Mouse (Mus musculus) cerebellum, postnatal 10 days (tissue): ENCODE data around the gene Insyn1.

Experiments used
- DNase-seq, 2 experiments: peaks; one replicate each; pipeline ENCODE4 v3.0.0; 2021; ENCODE audit warnings: mixed read lengths in 2 of 2

The Insyn1 gene

DNA sequence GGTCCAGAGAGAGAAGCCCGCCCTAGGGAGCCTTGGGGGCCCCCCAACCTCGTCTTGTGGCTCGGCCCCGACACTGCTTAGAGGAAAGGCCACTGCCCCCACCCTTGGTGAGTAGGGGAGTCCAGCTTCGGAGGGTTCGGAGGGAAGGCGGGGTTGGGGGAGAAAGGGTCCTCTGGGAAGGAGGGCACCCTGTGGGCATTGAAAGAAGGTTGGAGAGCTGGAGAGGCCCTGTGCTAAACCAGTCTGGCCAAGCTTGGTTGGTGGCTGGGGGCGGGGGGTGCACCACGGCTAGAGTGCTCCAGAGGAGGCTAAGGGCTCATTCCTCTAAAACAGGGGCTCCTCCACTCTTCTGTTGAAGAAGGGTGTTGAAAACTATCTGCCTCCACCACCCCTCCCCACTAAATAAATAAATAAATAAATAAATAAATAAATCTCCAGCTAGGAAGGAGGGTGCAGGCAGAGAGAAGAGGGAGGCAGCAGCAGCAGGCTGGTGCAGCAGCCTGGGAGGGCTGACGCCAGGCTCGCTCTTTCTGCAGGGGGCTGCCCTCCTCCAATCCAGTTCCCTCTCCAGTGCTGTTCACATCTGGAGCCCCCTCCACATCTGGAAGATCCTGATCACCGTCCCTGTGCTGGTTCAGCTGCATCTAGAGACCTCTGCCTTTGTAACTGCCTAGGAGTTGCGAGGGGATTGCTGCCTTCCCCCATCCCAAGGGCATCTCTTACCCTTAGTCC, 896 bp downstream of the Insyn1 start:
- peak; percentile 61 to 63 for DNase-seq

DNA sequence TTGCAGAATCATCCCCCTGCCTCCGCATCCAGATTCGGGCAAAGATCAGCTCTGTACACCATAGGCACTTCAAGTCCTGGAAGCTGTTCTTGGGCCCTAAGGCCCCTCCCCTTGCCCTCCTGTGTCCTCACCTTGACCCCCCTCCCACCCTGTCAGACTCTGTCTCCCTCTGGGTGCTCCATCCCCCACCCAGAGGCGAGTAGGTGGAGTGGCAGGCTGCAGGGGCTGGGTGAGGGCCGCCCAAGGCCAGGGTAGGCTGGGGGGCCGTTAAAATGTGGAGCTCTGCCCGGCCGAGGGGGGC, 1.4 kb downstream of the Insyn1 start:
- DNase-seq: no peak

DNA sequence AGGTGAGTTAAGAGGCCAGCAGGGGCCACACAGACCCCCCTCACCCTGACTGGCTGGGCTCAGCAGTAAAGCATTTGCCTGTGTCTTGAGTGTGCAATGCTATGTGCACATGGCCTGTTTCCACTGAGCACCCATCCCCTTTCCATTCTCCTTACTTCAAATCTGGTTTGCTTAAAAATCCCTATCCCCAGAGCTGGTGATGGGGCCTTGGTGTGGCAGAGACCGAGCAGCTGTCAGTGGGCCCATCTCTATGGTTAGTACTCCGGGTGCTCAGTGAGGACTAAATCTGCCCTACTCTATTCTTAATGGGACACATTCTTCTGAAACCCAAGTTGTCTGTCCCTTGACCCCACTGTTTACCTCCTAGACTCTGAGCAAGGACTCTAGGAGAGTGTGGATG, 2.0 kb downstream of the Insyn1 start:
- DNase-seq: no peak

DNA sequence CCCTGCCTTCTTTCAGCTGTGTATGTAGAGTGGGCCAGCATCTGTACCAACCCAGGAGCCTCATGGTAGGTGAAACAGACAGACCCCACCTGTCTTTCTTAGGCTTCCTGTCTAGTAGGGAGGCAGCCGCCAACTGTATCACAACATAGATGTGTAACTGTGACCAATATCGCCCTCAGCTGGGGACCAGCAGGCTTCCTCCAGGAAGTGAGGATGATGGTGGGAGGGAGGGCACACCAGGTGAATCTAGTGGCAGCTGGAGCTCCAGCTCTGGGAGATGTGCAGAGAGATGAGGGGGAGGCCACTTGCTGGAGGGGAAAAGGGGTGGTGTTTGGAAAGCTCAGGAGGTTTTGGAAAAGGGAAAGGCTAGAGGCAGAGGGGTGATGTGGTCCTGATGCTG, 6.6 kb downstream of the Insyn1 start:
- no peak for DNase-seq

DNA sequence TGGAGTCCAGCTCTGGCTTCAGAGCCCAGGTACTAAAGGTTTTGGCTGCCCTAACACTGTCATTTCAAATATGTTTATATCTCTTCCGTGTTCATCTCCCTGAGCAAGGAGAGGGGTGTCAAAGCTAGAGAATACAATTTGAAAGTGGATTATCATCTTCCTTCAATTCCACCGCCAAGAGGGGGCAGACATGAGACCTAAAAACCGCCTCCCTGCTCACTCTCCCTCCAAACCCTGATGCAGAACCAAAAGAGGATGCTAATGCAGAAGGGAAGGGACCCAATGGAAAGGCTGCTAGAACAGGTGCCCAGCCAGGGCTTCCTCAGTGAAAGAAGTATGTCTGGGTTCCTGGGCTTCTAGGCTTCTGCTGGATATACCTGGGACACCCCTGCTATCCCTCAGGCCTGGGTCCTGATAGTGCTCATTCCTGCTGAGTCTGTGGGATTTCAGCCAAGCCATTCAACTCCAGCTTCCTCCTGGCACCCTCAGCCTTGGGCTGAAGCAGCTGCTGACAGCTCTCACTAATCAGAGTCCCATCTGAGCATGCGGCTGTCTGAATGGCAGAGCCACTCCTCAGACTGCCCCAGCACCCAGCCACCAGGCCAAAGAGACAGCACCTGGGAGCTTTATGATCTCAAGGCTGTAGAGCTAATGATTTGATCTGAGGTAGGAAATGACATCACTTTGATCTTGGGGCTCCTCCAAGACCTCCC, 8.2 kb downstream of the Insyn1 start:
- DNase-seq: peak; percentile 70 to 76

DNA sequence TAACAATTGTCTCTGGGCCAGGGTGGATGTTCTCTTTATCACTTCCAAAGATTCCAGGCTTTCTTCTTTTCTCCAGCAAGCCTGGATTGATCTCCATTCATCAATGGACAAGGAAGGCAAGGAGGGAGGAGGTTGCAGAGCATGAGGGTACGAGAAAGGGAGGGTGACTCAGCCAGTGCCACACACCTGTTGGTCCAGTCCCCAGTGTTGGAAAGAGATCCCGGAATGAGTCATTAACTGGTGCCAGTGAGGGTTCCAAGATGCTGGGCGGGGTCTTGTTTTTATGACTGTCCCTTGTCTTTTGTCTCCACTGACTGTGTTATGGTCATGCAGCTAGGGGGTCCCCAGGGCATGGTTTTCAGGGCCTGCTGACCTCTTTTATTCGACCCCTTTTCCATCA, 9.5 kb downstream of the Insyn1 start:
- no peak for DNase-seq

DNA sequence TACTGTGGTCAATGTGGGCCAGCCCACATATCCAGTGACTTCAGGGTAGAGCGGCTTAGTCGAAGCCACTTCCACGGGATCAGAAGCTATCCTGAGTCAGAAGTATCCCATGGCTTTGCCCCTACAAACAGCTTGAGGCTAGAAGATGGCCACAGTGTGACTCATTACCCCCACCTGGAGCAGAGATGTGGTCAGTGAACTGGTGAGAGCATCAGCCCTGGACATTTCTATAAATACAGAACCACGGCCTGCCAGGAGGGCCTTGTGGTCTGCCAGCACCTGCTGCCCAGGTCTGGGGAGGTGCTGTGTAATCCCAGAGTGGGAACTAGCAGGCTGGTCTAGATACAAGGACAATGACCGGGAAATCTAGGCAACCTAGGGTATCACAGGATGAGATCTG, 12.5 kb downstream of the Insyn1 start:
- no peak for DNase-seq

DNA sequence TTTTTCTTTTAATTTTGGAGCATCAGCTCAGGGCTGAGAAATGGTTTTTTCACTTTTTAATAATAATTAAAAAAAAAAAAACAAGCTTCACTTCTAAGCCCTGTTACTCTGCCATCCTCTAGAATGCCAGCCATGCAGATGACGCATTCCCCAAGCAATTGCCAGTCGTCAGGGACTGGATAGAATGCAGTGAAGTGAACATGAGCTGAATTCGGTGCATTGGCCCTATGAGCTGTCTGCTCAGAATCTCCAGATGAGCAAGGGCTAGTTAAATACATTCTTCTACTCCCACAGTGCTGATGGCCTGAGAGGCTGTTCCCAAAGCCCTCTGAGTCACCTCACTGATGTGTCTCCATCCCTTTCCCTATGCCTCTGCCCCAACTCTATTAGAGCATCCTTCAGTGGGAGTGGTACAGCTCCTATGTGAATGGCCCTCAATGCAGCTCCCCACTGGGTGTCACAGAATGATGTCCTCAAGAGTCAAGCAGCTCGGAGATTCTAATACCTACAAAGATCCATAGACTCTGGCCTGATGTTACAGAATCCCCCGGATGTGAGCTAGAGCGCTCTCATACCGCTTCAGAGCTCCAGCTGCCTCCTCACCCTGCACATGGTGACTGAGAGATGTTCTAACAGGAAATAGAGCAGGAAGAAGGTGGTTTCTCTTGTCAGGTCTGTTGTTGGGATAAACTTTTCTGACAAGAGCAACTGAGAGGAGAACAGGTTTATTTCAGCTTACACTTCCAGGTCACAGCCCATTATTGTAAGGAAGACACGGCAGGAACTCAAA, 19.0 kb downstream of the Insyn1 start:
- no peak for DNase-seq

DNA sequence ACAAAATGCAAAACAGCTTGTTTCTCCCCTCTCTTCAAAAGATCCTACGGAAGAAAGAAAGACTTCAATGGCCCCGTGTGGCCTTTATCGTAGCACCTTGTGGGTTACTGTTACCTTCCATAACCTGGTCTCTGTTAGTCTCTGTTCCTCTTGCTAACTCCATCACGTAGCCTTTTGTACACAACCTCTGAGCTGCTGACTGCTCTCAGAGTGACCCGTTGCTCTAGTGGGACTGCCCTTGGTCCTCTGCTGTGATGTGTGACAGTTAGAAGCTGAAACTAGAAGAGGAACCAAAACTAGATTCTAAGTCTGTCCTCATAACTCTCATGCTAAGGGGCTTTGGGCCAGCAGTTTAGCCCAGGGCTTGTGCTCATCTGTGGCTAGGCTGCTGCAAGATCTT, 22.0 kb downstream of the Insyn1 start:
- no peak for DNase-seq

DNA sequence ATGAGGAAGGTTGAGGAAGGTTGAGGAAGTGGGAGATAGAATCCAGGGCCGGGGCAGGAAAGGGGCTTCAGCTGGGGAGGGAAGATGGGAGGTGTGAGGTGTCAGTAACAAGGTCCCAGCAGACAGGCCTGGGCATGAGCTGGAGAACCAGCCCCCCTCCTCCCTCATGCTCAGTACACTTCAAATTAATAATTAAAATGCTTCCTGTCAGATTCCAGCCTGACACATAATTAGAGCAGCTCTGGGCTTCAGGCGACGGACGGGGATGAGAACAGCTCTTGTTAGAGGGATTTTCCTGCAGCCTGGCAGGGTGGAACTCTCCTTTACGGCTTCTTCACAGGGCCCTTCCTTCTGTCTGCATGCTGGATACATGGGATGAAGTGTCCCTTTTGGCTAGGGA, 25.3 kb downstream of the Insyn1 start:
- DNase-seq: no peak

DNA sequence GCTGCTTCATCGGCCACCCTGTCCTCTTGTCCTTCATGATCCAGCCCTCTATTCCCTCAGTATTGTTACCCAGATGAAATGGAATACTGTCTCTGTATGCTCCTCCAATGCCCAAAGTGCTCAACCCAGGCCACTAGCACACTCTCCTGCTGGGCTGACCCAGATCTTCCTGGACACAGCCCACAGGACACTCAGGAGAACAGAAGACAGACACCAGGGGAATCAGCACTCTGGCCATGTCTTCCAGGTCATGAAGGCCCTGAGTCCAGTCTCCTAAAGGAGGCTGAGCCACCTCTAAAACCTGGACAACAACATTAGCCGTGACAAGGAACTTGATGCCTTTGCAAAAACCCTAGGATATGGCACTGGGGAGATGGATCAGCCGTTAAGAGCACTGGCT, 28.1 kb downstream of the Insyn1 start:
- DNase-seq: no peak

DNA sequence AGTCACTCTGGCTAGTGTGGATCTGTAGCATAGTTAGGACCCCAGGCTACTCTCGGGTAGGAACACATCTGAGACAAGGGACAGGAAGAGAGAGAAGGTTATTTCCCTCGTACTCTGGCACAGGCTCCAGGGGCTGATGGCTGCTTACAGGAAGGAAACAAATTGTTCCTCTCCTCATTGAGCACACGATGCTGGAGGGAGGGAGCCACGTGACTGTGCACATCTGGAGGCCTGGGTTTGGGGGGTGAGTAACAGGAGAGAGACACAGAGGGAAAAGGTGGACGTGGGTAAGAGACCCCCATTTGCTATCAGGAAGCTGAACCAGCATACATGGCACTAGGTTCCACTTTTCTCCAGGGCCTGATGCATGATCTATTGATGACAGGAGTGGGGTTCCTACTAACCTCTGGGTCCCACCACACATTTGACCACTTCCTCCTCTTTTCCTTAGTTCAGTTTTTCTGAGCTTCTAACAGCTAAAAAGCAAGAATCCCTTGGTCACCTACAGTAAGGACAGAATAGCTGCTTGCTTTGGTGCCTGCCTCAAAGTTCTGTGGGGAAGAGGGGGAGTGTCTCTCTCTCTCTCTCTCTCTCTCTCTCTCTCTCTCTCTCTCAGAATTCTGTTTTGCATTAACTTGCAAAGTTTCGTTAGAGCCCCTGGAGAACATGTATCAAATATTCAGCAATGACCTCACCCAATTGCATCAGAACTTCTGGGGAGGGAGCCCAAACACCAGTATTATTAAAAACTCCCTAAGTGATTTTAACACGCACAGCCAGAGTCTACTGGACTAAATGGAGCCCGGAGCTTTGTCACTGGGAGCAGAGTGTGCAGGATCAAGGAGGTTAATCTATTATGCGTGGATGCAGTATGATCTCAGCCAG, 29.7 kb downstream of the Insyn1 start:
- no peak for DNase-seq

DNA sequence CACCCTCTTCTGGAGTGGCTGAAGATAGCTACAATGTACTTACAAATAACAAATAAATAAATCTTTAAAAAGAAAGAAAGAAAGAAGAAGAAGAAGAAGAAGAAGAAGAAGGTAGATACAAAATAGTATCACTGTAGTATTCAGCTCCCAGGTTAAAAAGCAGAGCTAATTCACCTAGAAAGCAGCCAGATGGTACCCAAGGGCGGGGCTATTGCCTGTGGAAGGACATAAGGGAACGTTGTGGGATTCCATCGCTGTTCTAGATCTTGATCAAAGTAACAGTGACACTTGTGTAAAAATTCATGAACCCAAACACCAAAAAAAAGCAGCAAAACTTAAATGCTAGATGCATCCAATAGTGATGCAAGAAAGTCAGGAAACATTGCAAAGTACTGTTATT, 31.6 kb downstream of the Insyn1 start:
- DNase-seq: peak in 1 of 2 experiments; percentile 52

DNA sequence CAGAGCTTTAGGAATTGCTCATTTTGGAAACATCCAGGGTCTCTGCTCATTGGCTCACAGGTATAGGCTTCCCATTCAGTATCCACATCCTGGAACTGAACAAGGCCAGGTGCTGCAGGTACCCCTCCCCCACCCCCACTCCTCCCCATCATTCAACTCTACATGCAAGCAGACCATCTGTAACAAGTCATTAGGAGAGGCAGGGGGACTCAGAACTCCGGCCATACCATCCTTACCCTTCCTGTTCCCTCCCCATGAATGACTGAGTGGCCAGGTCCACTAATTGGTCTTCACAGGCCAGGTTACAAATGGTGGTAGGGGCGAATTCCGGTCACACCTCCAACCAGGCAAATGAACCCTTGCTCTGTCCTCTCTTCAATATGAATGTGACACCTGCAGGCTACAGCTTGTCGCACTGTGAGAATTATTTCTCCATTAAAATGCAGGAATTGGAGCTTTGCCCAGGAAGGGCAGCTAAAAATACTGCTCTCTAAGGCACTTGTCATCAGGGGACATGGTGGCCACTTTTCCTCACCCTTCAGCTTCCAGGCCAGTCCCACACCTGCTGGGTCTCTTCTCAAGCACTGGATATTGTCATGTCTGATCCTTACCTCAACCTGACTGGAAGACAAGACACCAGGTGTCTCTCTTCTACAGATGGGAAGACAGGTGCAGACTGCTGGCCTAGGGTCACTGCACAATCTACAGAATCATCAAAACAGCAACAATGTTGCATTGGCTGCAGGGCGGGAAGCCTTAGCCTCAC, 32.6 kb downstream of the Insyn1 start:
- peak; percentile 73 to 86 for DNase-seq

DNA sequence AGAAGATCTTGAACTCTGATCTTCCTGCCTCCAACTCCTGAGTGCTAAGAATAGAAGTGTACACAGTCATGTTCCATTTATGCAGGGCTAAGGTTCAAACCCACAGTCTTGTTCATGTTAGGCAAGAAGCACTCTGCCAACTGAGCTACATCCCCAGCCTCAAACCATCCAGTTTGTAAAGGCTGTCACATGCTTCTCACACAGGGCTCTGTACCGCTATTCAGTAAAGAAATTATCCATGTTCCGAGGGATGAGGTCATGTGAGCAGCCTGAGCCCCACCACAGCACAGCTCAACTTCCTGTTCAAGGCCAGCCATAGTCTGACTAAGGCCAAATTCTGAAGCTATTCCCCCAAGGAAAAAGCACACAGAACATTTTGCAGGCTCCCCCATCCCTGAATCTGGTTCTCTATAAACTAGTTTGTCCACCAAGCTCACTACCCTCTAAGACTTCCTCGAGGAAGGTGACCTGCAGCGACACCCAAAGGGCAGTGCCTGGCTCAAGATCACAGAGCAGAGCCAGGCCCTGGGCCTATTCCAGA, 33.5 kb downstream of the Insyn1 start:
- DNase-seq: no peak

DNA sequence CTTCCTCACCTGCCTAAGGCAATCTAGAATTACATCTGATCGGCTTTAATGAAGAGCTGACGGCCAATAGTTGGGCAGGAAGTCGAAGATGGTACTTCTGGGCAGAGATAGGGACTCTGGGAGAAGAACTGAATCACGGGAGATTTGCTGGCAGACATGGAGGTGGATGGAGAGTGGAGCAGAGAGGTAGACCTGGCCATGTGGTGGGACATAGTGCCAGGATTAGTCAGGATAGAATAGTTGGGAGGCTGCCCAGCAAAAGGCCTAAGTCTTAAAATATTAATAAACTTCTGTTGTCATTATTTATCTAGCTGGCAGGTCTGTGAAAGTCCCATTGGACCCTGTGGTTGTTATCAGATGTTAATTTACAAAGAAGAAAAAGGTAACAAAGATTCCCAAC, 36.7 kb downstream of the Insyn1 start:
- peak in 1 of 2 experiments; percentile 37 for DNase-seq

DNA sequence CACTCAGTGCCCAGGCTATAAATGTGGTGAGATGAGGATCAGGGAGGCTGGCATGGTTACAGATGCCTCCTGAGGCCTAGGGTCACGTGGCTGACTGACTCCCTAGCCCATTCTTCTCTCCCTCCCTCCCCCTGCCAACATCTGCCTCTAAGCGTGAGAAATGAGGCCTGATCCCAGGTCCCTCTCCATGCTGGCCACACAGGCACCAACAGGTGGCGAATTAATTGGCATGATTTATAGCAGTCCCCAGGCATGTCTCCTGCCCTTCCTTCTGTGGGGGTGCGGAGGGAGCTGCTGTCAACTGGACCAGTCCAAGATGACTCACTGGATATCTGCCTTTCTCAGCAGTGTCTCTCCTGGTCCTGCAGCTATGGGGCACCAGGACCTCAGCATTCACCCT, 39.4 kb downstream of the Insyn1 start:
- no peak for DNase-seq

DNA sequence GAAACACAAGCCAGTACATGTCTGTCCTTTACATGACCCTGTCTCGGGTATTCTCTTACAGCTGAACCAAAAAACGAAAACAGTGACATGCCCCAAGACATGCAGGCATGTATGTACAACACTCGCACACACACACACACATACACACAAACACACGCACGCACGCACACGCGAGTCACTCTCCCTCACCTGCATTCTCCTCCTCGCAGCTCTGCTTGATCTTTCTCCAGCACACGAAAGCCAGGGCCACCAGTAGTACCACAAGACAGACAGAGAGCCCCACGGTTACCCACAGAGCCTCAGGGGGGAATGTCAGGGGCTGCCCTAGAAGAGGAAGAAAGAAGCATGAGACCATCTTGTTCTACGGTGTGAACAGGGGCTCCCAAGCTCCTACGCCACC, 42.0 kb downstream of the Insyn1 start:
- DNase-seq: no peak

DNA sequence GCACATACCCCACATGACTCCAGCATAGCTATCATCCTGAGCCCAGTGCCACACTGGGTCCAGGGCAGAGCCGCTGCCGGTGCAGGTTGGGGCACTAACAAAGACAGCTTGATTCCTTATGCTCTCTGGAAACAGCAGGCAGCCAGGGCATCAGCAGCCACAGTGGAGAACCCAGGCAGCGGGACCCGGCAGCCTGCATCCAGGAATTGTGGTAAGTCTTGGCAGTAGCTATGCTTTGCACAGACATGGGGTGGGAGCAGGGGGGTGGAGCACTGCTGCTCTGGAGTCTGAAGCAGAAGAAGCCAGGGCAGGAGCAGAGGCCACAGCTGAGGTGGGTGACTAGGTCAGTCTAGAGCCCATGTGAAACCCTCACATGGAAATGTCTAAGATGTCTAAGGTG, 43.8 kb downstream of the Insyn1 start:
- DNase-seq: peak in 1 of 2 experiments; percentile 58

DNA sequence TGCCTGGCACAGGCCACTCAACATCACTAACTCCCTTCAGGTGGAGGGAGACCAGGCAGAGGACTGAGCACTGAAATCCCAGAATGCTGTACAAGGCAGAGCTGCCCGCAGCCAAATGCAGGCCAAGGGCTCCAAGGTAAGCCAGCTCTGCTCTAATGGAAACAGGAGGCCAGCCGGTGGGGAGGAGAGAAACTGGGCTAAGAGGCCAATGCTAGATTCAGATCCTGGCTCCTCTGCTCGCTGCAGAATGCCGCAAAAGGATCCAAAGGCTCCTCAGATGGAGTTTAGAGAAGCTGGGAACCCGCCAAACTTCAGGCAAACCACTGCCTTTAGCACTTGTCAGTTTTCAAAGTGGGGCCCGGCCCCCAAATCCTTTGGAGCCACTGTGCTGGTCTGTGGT, 44.9 kb downstream of the Insyn1 start:
- DNase-seq: peak; percentile 82 to 83

DNA sequence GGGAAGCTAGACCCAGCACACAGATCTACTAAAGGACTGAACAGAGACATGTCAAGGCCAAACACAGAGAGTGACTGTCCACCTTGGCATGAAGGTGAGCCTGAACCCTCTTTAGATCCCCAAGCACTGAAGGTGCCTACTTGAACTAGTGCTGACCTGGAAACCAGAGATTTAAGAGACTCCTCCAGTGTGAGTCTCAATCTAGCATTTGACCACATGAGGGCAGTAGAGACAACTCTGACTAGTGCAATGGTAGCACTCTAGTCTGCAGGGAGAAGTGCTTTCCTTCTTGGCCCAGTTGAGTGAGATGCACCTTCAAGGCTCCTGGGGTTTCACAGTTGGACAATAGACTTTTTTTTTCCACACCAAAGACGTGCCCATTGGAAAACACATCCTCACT, 46.4 kb downstream of the Insyn1 start:
- peak; percentile 82 to 88 for DNase-seq
